Mouse (Mus musculus): ENCODE data around the gene Coro6. TPM values are rescaled to one million over a fixed set of nuclear protein-coding genes. Genes with fewer than 3 reads are reported as not detected.

Coro6 gene
- polyA plus RNA-seq, 1 experiment from 2014 or later = 15.9 TPM

- no peak for DNase-seq (ENCODE audit: low spot score)
- 0 out of 2 replicates have a peak, but pooled peaks cover 4% of the 10 kb centered on the region for H3K27me3 ChIP-seq (ENCODE audit: insufficient read depth, poor library complexity, severe bottlenecking)
- H3K4me1 ChIP-seq = peaks cover 71% of the 10 kb centered on the region
- peak overlapping the region; percentile 88; the same call in 1 of the 2 replicates for H3K4me3 ChIP-seq
- no peaks in the 10 kb centered on the region for H3K36me3 ChIP-seq
- no peak overlapping the region for H3K27ac ChIP-seq
- WGBS = 67% methylated on average over 6 of the region's 6 CpGs
- H3K9me3 ChIP-seq = no peaks in the 10 kb centered on the region
Measured at GRCm38 (mm10) chr11:77490451-77490850, 28.2 kb downstream of the Coro6 start.

- Histone ChIP-seq H3K27me3 (ENCODE audit: insufficient read depth, poor library complexity, severe bottlenecking) (0 out of 2 replicates have a peak, but pooled peaks cover 4% of the 10 kb centered on the region), H3K27ac (peak overlapping the region; percentile 97), H3K9me3 (no peaks in the 10 kb centered on the region), H3K36me3 (no peaks in the 10 kb centered on the region), H3K4me3 (peak overlapping the region; percentile 99), H3K4me1 (peaks cover 73% of the 10 kb centered on the region)
- 0% methylated on average over 13 of the region's 13 CpGs for WGBS
- peak; percentile 96 for DNase-seq (ENCODE audit: low spot score)
Measured at GRCm38 (mm10) chr11:77491123-77491501, 28.9 kb downstream of the Coro6 start.

DNA sequence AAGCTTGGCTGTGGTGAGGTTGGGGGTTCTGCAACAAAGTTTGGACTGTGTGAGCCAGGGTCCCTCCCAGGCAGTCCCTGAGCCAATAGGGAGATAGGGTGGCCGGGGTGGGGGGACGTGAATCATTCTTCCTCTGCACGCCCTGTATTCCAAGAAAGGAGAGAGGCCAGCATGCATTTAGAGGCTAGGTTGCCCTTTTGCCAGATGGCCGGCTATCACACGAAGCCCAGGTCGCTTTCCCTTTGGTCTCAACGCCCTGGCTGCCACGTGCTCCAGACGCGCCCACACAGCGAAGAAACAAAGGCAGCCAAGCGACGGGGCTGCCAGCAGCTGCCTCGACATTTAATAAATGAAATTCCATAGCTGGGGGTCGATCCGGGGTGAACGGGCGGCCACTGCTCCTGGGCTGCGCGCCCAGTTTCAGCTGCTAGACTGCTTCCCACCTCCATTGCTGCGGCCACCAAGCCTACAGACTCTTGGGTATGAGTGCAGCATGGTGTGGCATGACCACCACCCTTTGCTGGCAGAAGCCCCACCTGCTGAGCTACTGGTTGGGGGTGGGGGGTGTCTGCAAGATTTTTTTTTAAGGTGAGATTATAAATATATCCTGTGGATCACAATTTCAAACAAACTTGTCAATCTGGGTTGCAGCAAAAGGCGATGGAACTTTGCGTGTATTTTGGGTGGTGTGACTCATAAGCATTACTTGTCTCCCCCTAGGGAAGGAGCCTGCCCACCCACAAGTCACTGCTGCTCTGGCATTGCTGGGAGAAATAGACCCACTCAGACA is 29.5 kb downstream of the Coro6 start:
- DNase-seq (ENCODE audit: low spot score) = peak; percentile 93
- under 1% methylated on average over 23 of the region's 23 CpGs for WGBS

DNA sequence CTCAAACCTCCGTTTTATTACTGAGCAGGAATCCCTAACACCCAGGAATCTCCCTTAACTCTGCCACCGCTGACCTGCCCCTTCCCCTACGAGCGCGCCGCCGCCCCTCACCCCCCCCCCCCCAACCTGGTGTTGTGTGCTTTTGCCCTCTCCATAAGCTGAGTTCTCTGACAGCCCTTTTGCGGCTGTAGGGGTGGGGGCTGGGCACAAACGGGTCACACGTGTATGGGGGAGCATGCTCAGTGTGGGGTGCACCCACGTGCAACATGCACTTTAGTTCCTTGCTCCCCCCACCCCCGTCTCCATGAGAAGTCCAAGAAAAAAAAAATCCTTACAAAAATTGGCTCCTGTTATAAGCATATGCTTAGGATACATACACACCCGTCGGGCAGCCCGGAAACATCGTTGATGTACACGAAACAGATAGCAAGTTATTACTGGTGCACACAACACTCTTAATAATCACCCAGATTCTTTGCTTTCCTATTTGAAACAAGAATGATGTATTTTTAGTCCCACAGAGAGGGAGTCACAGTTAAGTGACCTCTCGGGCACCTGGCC is 30.2 kb downstream of the Coro6 start:
- H3K4me3 ChIP-seq = peak overlapping the region; percentile 99
- H3K9me3 ChIP-seq = no peaks in the 10 kb centered on the region
- DNase-seq (ENCODE audit: low spot score) = no peak
- H3K27me3 ChIP-seq (ENCODE audit: insufficient read depth, poor library complexity, severe bottlenecking) = 0 out of 2 replicates have a peak, but pooled peaks cover 4% of the 10 kb centered on the region
- 1% methylated on average over 18 of the region's 18 CpGs for WGBS
- H3K27ac ChIP-seq = peak overlapping the region; percentile 97
- H3K36me3 ChIP-seq = no peaks in the 10 kb centered on the region
- H3K4me1 ChIP-seq = peaks cover 77% of the 10 kb centered on the region

More for the DNA sequence above, 29.5 kb downstream of the Coro6 start:
- peaks cover 76% of the 10 kb centered on the region for H3K4me1 ChIP-seq
- no peaks in the 10 kb centered on the region for H3K36me3 ChIP-seq
- peak overlapping the region; percentile 97 for H3K27ac ChIP-seq
- no peaks in the 10 kb centered on the region for H3K9me3 ChIP-seq
- H3K4me3 ChIP-seq = peak overlapping the region; percentile 99
- H3K27me3 ChIP-seq (ENCODE audit: insufficient read depth, poor library complexity, severe bottlenecking) = 0 out of 2 replicates have a peak, but pooled peaks cover 4% of the 10 kb centered on the region

DNA sequence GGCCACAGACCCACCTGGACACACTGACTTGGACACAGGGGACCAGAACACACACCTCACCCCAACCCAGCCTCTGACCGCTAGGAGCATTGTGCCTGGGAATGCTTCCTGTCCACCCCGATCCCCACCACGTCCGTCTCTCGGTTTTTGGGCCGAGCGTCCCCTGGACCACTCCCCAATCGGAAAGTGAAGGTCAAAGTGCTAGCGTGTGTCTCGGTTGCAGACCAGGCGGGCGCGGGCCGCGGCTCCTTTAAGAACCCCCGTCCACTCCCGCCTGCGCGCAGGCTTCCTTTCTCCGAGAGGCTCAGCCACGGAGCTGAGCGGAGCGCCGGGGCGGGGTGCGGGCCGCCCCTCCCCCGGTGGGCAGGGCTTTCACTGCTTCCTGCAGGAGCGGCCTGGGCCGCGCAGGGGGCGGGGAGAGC is 30.7 kb downstream of the Coro6 start:
- peak overlapping the region; percentile 99 for H3K4me3 ChIP-seq
- no peaks in the 10 kb centered on the region for H3K36me3 ChIP-seq
- 0 out of 2 replicates have a peak, but pooled peaks cover 4% of the 10 kb centered on the region for H3K27me3 ChIP-seq (ENCODE audit: insufficient read depth, poor library complexity, severe bottlenecking)
- H3K27ac ChIP-seq = peak overlapping the region; percentile 97
- DNase-seq (ENCODE audit: low spot score) = peak; percentile 96
- peaks cover 83% of the 10 kb centered on the region for H3K4me1 ChIP-seq
- 0% methylated on average over 32 of the region's 32 CpGs for WGBS
- H3K9me3 ChIP-seq = no peaks in the 10 kb centered on the region

GRCm38 (mm10) chr11:77493512-77494343 is 31.5 kb downstream of the Coro6 start, which contains the start of gene Git1:
Gene Git1, plus strand, starts transcription at chr11:77493562.
- Histone ChIP-seq H3K36me3 (no peaks in the 10 kb centered on the region), H3K27ac (peak within 1 kb of the TSS; percentile 97), H3K4me3 (peak within 1 kb of the TSS; percentile 99), H3K27me3 (ENCODE audit: insufficient read depth, poor library complexity, severe bottlenecking) (0 out of 2 replicates have a peak, but pooled peaks cover 4% of the 10 kb centered on the region), H3K4me1 (peaks cover 84% of the 10 kb centered on the region), H3K9me3 (no peaks in the 10 kb centered on the region)
- 3% methylated on average over 70 of the region's 74 CpGs for WGBS
- no peak for DNase-seq (ENCODE audit: low spot score)

DNA sequence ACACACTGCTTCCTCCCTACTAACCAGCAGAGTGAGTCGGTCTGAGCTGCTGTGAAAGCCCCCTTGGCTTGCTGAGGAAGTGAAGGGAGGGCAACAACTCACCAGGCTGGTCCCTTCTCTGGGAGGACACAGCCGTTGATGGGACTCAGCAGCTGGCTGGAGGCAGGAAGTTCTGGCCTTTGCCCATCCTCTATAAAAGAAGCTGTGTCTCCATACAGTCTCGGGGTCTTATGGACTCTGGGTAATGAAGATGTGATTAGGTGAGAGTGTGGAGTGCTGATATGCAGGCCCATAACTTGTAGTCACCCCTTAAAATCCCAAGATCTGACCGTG is 32.1 kb downstream of the Coro6 start:
- Histone ChIP-seq H3K36me3 (peaks cover 5% of the 10 kb centered on the region), H3K27me3 (ENCODE audit: insufficient read depth, poor library complexity, severe bottlenecking) (0 out of 2 replicates have a peak, but pooled peaks cover 4% of the 10 kb centered on the region), H3K4me1 (peaks cover 84% of the 10 kb centered on the region), H3K4me3 (peak overlapping the region; percentile 99), H3K9me3 (no peaks in the 10 kb centered on the region), H3K27ac (peak overlapping the region; percentile 97)
- no peak for DNase-seq (ENCODE audit: low spot score)
- 30% methylated on average over 4 of the region's 4 CpGs for WGBS

DNA sequence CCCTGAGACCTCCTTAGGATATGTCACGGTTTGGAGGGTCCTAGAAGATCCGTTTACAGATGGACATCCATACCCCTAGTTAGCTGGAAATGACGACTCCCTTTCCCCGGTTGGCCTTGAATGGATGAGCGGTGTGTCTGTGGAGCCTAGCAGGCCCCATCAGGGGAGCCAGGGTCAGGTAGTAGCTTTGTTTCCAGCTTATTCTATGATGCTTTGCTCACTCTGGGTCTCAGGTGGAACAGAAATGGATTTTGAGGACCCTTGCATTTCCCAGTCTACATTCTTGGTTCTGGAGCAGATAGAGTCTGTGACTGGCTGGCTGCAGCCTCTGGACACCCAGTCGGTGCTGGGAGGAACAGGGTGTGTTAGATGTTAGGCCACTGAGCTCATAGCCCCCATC is 32.6 kb downstream of the Coro6 start:
- H3K27ac ChIP-seq = peak overlapping the region; percentile 97; the same call in 1 of the 2 replicates
- DNase-seq (ENCODE audit: low spot score) = no peak
- 76% methylated on average over 6 of the region's 6 CpGs for WGBS
- no peaks in the 10 kb centered on the region for H3K9me3 ChIP-seq
- H3K4me3 ChIP-seq = peak overlapping the region; percentile 99
- peaks cover 83% of the 10 kb centered on the region for H3K4me1 ChIP-seq
- H3K27me3 ChIP-seq (ENCODE audit: insufficient read depth, poor library complexity, severe bottlenecking) = 0 out of 2 replicates have a peak, but pooled peaks cover 4% of the 10 kb centered on the region
- peaks cover 10% of the 10 kb centered on the region for H3K36me3 ChIP-seq

GRCm38 (mm10) chr11:77495507-77495906 is 33.3 kb downstream of the Coro6 start:
- Histone ChIP-seq H3K4me1 (peaks cover 81% of the 10 kb centered on the region), H3K9me3 (no peaks in the 10 kb centered on the region), H3K27me3 (ENCODE audit: insufficient read depth, poor library complexity, severe bottlenecking) (no peaks in the 10 kb centered on the region), H3K36me3 (peaks cover 17% of the 10 kb centered on the region), H3K4me3 (no peak overlapping the region), H3K27ac (peak overlapping the region; percentile 97; the same call in 1 of the 2 replicates)
- DNase-seq (ENCODE audit: low spot score) = no peak

GRCm38 (mm10) chr11:77497341-77497756 is 35.1 kb downstream of the Coro6 start:
- H3K27me3 ChIP-seq (ENCODE audit: insufficient read depth, poor library complexity, severe bottlenecking) = no peaks in the 10 kb centered on the region
- 20% methylated on average over 6 of the region's 6 CpGs for WGBS
- peaks cover 35% of the 10 kb centered on the region for H3K36me3 ChIP-seq
- H3K4me1 ChIP-seq = peaks cover 72% of the 10 kb centered on the region
- peak; percentile 89 for DNase-seq (ENCODE audit: low spot score)
- H3K4me3 ChIP-seq = peak overlapping the region; percentile 37
- H3K27ac ChIP-seq = peak overlapping the region; percentile 88
- H3K9me3 ChIP-seq = no peaks in the 10 kb centered on the region

DNA sequence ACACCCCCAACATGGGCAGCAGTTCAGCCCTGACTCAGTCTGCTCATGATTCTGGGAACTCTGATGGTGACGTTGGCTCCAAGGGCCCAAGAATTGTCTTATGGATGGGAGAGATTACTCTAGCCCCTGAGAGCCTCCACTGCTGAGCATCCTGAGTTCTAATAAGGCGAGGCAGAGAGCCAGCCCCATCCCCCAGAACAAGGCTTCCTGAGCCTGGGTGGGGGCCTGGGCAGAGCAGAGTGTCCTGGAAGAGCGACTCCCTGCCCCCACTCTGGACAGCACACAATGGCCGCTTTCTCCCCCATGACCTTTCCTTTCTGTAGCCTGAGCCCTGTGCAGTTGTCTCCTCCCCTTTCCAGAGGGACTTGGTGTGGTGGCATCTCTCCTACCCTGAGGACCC is 35.6 kb downstream of the Coro6 start:
- H3K4me3 ChIP-seq = peak overlapping the region; percentile 37
- H3K27ac ChIP-seq = peak overlapping the region; percentile 88
- no peaks in the 10 kb centered on the region for H3K27me3 ChIP-seq (ENCODE audit: insufficient read depth, poor library complexity, severe bottlenecking)
- H3K4me1 ChIP-seq = peaks cover 70% of the 10 kb centered on the region
- 32% methylated on average over 4 of the region's 4 CpGs for WGBS
- no peaks in the 10 kb centered on the region for H3K9me3 ChIP-seq
- no peak for DNase-seq (ENCODE audit: low spot score)
- peaks cover 40% of the 10 kb centered on the region for H3K36me3 ChIP-seq

DNA sequence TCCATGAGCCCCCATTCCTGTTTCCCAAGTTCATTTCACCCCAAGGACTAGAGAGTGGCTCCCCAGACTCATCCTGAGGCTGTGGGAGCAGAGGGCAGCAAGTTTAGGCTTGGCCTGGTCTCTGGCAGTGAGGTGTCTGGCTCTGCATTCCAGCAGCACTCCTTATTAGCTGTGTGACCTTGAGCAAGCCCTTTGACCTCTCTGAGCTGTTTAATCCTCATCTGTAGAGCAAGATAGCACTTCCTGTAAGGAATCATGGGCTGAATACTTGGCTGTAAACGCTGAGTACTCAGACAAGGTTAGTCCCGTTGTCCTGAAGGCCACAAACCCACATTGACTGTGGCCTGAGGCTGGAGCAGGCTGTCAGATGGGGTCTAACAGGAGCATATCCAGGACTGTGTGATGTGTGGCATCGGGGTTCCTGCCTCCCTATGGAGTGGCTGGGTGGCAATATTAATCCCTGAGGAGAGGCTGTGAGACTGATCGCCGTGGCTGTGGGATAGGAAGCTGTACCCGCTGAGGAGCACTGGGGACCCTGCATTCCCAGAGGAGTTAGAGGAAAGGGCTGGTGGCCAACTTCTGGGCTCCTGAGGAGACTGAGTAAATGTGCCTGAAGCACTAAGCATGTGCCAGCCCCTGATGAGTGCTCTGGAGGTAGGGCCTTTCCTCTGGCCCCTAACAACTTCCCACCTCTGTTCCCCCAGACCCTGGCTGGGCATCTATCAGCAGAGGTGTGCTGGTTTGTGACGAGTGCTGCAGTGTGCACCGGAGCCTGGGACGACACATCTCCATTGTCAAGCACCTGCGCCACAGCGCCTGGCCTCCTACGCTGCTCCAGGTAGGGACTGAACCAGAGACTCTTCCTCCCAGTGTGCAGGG is 36.3 kb downstream of the Coro6 start:
- Histone ChIP-seq H3K4me1 (peaks cover 73% of the 10 kb centered on the region), H3K4me3 (peak overlapping the region; percentile 37), H3K27me3 (ENCODE audit: insufficient read depth, poor library complexity, severe bottlenecking) (no peaks in the 10 kb centered on the region), H3K9me3 (no peaks in the 10 kb centered on the region), H3K36me3 (peaks cover 46% of the 10 kb centered on the region), H3K27ac (peak overlapping the region; percentile 88)
- no peak for DNase-seq (ENCODE audit: low spot score)
- 73% methylated on average over 12 of the region's 12 CpGs for WGBS

All from heart, embryonic 10.5 days (tissue).